Mouse (Mus musculus): ENCODE results near the gene Hoxc9. TPM values are rescaled to one million over a fixed set of nuclear protein-coding genes. Genes with fewer than 3 reads are reported as not detected.

Gene Hoxc9
- polyA plus RNA-seq, 1 experiment from 2014 or later = not detected

DNA sequence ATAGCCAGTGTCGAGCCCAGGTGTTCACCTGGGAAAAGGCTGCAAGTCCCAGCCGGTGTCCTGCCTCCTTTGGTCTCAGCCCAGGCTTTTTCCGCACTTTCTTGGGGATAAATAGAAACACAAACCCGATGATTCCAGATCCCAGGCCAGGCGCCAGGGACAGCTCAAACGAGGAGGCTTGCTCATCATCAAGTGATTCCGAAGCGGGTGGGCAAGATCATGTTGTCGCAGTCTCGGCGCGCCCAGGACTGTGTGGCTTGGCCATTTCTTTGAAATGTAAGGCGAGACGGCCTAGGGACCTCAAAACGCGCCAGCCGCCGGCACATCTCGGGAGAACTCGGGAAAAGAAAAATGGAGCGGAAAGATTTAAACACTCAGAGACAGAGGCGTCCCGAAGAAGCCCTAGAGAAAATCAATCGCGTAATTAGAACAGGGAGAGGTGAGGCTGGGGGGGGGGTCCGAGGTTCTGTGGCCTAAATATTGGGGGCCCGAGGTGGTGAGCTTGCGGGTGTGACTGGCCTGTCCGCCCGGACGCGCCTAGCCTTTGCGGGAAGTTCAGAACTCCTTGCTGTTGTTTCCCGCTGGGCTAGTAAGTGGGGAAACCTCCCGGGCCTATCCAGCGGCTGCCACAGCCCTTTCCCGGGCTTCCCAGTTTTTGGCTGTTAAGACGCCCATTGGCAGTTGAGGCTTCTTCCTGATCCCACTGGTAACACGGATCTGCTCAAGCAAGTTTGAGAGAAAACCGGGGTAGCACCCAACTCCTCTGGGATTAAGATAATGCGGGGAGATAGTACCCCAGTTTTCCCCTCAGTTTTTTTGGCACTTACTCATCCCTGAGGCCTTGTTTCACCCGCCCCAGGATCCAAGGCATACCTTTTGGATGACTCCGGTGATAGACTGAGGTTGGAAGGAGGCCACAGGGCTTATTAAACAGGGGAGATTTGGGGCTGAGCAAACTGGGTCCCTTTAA is 51.3 kb downstream of the Hoxc9 start:
- Histone ChIP-seq H3K9me3 (replicated peaks; ENCODE audit: control insufficient read depth, low read length) (no peaks in the 10 kb centered on the region), H3K4me3 (ENCODE audit: low read depth, low read length) (no peak overlapping the region), H3K4me2 (no peak overlapping the region), H3K27ac (ENCODE audit: low read depth, low read length) (no peak overlapping the region), H3K4me1 (ENCODE audit: control insufficient read depth, insufficient read depth, low read length) (no peaks in the 10 kb centered on the region), H3K27me3 (ENCODE audit: control insufficient read depth, insufficient read depth, low read length) (peaks cover 90% of the 10 kb centered on the region), H3K9ac (ENCODE audit: low read depth, low read length) (no peak overlapping the region), H3K36me3 (ENCODE audit: control insufficient read depth, insufficient read depth, low read length) (no peaks in the 10 kb centered on the region)
- WGBS (ENCODE audit: insufficient replicate concordance) = 1% methylated on average over 43 of the region's 43 CpGs
- no peak for ATAC-seq (replicated peaks; ENCODE audit: insufficient number of reproducible peaks, low FRiP score, low TSS enrichment)

DNA sequence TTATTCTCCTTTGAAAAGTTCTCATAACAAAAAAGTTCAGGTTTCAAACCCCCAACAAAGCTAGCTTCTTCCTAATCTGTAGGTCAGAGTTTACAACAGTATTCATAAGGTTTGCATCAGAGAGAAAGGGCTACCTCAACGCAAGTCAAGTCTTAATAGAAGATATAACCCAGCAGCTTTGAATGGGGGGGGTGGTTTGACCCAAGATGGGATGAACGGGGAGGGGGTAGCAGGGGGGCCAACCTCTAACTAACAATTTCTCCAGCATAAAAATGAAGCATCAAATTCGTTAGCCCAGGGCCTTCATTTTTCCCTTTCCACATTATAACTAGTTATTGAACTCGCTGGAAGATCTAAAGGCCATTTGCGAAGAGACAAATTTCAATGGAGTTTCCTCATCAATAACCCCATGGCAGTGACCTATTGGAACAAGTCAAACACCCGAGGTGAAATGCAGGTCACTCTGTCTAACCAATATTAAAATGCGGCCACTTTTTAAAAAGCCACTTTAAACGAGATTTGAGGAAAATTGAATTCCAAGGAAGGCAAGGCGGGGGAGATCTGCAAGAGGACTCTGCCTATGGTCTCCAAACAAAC is 52.8 kb downstream of the Hoxc9 start:
- no peak for ATAC-seq (replicated peaks; ENCODE audit: insufficient number of reproducible peaks, low FRiP score, low TSS enrichment)
- Histone ChIP-seq H3K4me2 (no peak overlapping the region), H3K27ac (ENCODE audit: low read depth, low read length) (no peak overlapping the region), H3K27me3 (ENCODE audit: control insufficient read depth, insufficient read depth, low read length) (peaks cover 90% of the 10 kb centered on the region), H3K9ac (ENCODE audit: low read depth, low read length) (no peak overlapping the region), H3K36me3 (ENCODE audit: control insufficient read depth, insufficient read depth, low read length) (no peaks in the 10 kb centered on the region), H3K4me3 (ENCODE audit: low read depth, low read length) (no peak overlapping the region), H3K9me3 (replicated peaks; ENCODE audit: control insufficient read depth, low read length) (no peaks in the 10 kb centered on the region), H3K4me1 (ENCODE audit: control insufficient read depth, insufficient read depth, low read length) (no peaks in the 10 kb centered on the region)
- 19% methylated on average over 9 of the region's 9 CpGs for WGBS (ENCODE audit: insufficient replicate concordance)

DNA sequence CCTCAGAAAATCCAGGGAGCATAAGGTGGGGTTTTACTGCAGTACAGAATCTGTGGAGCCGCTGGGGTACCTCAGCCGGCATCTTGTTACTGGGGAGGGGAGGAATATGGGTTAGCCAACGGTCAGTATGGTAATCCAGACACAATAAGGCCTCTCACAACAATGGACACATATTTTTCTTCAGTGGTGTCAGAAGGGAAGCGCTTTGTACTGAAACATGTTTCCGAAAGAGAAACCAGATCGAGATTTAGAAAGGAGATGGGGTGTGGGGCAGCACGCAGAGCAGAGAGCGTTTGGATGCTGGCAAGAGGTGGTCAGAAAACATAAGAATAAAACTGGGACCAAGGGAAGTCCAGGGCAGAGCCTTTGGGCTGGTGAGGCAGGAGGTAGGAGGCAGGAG is 53.9 kb downstream of the Hoxc9 start:
- Histone ChIP-seq H3K4me3 (ENCODE audit: low read depth, low read length) (no peak overlapping the region), H3K9me3 (replicated peaks; ENCODE audit: control insufficient read depth, low read length) (no peaks in the 10 kb centered on the region), H3K27ac (ENCODE audit: low read depth, low read length) (no peak overlapping the region), H3K4me1 (ENCODE audit: control insufficient read depth, insufficient read depth, low read length) (no peaks in the 10 kb centered on the region), H3K9ac (ENCODE audit: low read depth, low read length) (no peak overlapping the region), H3K27me3 (ENCODE audit: control insufficient read depth, insufficient read depth, low read length) (peaks cover 90% of the 10 kb centered on the region), H3K36me3 (ENCODE audit: control insufficient read depth, insufficient read depth, low read length) (no peaks in the 10 kb centered on the region), H3K4me2 (no peak overlapping the region)
- no peak for ATAC-seq (replicated peaks; ENCODE audit: insufficient number of reproducible peaks, low FRiP score, low TSS enrichment)
- WGBS (ENCODE audit: insufficient replicate concordance) = 6% methylated on average over 8 of the region's 8 CpGs

DNA sequence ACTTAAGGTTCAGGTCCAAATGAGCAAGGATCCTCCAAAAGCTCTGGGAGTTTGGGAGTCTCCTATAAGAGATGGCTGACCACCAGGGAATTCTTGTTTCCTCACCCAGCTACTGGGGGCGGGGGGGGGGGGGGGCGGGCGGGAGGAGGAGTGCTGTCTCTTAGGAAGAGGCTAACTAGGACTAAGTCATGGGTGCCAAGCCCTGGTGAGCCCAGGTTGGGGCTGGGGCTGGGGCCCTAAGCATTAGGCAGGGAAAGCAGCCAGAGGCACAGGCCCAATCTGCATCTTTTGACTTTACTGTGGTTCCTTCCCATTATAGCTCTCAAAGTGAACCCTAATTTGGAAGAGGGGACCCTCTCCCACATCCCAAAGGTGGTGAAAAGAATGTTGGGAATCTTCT is 55.9 kb downstream of the Hoxc9 start:
- Histone ChIP-seq H3K36me3 (ENCODE audit: control insufficient read depth, insufficient read depth, low read length) (no peaks in the 10 kb centered on the region), H3K27ac (ENCODE audit: low read depth, low read length) (no peak overlapping the region), H3K4me1 (ENCODE audit: control insufficient read depth, insufficient read depth, low read length) (no peaks in the 10 kb centered on the region), H3K27me3 (ENCODE audit: control insufficient read depth, insufficient read depth, low read length) (peaks cover 93% of the 10 kb centered on the region), H3K9ac (ENCODE audit: low read depth, low read length) (no peak overlapping the region), H3K4me3 (ENCODE audit: low read depth, low read length) (no peak overlapping the region), H3K4me2 (no peak overlapping the region), H3K9me3 (replicated peaks; ENCODE audit: control insufficient read depth, low read length) (no peaks in the 10 kb centered on the region)
- no CpG with 5 or more reads among the region's 3 CpGs for WGBS (ENCODE audit: insufficient replicate concordance)
- ATAC-seq (replicated peaks; ENCODE audit: insufficient number of reproducible peaks, low FRiP score, low TSS enrichment) = no peak

DNA sequence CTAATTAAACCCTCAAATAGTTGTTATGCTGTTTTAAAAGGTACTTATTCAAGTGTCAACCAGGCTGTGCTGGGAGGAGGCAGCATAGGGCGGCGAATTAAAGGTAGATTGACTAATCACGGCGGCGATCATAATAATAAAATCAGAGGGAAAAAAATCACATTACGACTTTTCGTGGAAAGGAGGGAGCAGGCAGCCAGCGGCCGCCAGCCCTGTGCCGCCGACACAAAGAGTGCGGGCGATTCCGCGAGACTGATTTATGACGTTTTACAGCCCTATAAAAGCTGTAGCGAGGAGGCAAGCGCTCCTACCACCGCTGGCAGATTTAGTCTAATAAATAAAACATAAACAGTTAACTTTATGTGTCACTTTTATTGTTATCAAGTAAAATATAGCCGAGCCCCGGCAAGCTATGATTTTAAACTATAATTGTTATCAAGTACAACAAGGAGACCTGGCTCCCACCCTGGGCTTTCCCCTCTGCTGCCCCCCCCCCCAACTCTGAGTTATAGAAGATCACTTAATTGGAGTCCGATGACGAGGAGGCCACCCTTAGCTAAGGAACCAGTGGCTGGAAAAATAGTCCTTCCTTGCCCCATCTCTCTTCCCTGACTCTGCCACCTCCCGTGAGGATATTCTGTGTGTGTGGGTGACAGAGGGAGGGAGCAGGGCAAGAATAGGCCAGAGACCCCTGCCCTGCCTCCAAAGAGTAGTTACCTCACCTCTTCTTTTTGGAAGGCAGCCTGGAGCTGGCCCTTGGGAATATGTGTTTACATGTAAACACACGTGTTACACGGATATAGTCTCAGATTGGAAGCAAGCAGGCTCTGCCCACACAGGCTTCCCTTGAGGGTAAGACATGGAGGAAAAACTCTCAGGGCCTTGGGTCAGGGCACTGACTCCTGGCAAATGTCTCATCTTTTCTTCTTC is 56.7 kb downstream of the Hoxc9 start:
- no peak for ATAC-seq (replicated peaks; ENCODE audit: insufficient number of reproducible peaks, low FRiP score, low TSS enrichment)
- H3K9ac ChIP-seq (ENCODE audit: low read depth, low read length) = no peak overlapping the region
- H3K36me3 ChIP-seq (ENCODE audit: control insufficient read depth, insufficient read depth, low read length) = no peaks in the 10 kb centered on the region
- no peak overlapping the region for H3K27ac ChIP-seq (ENCODE audit: low read depth, low read length)
- 2% methylated on average over 26 of the region's 26 CpGs for WGBS (ENCODE audit: insufficient replicate concordance)
- no peak overlapping the region for H3K4me3 ChIP-seq (ENCODE audit: low read depth, low read length)
- H3K27me3 ChIP-seq (ENCODE audit: control insufficient read depth, insufficient read depth, low read length) = peaks cover 94% of the 10 kb centered on the region
- H3K4me1 ChIP-seq (ENCODE audit: control insufficient read depth, insufficient read depth, low read length) = no peaks in the 10 kb centered on the region
- no peaks in the 10 kb centered on the region for H3K9me3 ChIP-seq (replicated peaks; ENCODE audit: control insufficient read depth, low read length)
- H3K4me2 ChIP-seq = no peak overlapping the region

DNA sequence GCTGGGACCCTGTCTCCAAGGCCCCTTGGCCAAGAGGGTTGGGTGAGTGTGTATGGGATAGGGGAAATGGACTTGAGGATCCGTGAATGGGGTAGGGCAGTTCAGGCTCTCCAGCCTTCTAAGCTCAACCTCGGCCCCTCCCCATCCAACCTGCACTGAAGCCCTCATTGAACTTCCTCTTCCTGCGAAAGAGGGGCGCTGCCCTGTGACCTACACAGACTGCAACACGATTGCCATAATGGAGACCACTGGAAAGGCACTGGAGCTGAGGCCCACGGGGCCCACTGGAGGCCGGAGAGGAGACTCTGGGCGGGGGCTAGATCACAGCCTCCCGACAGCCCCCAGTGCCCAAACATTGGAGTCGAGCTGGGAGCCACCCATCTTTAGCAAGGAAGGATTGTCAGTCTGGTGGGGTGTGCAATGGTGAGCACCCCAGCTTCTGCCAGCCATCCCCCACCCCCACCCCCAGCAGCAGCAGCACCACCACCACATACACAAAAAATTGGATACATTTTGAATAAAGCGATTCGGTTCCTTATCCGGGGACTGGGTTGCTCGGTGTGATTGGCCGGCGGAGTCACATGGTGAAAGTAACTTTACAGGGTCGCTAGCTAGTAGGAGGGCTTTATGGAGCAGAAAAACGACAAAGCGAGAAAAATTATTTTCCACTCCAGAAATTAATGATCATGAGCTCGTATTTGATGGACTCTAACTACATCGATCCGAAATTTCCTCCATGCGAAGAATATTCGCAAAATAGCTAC is 58.0 kb downstream of the Hoxc9 start:
- H3K9me3 ChIP-seq (replicated peaks; ENCODE audit: control insufficient read depth, low read length) = no peaks in the 10 kb centered on the region
- no peak overlapping the region for H3K9ac ChIP-seq (ENCODE audit: low read depth, low read length)
- peak overlapping the region; percentile 58 for H3K4me2 ChIP-seq
- H3K27me3 ChIP-seq (ENCODE audit: control insufficient read depth, insufficient read depth, low read length) = peaks cover 94% of the 10 kb centered on the region
- H3K4me1 ChIP-seq (ENCODE audit: control insufficient read depth, insufficient read depth, low read length) = no peaks in the 10 kb centered on the region
- peak overlapping the region; percentile 39 for H3K4me3 ChIP-seq (ENCODE audit: low read depth, low read length)
- under 1% methylated on average over 24 of the region's 24 CpGs for WGBS (ENCODE audit: insufficient replicate concordance)
- no peaks in the 10 kb centered on the region for H3K36me3 ChIP-seq (ENCODE audit: control insufficient read depth, insufficient read depth, low read length)
- no peak for ATAC-seq (replicated peaks; ENCODE audit: insufficient number of reproducible peaks, low FRiP score, low TSS enrichment)
- H3K27ac ChIP-seq (ENCODE audit: low read depth, low read length) = no peak overlapping the region

Measured in heart, embryonic 11.5 days (tissue).